Mouse (Mus musculus) CH12.LX (cell line): ENCODE results near the gene Anxa3. TPM values are rescaled to one million over a fixed set of nuclear protein-coding genes. Genes with fewer than 3 reads are reported as not detected.

Experiments used
- DNase-seq: peaks from one replicate; pipeline ENCODE4 v3.0.0-alpha.2; 2013; ENCODE audit errors: extremely low read depth
- H3K27ac ChIP-seq: 2 replicates; pipeline ENCODE4 v1.5.1; 2012; ENCODE audit warnings: low read depth, mild to moderate bottlenecking, control low read depth, moderate library complexity; ENCODE audit not compliant: insufficient read depth
- H3K27me3 ChIP-seq: replicated peaks from 2 replicates; pipeline ENCODE3; 2012; ENCODE audit warnings: inconsistent platforms
- H3K36me3 ChIP-seq, 2 experiments: replicated peaks in 1 of 2; 2 replicates each; pipeline versions ENCODE3 to v1.6.1; 2012; ENCODE audit warnings: inconsistent platforms in 1 of 2, low read length in 1 of 2, mild to moderate bottlenecking in 1 of 2, mixed read lengths in 1 of 2, moderate library complexity in 1 of 2; ENCODE audit not compliant: control insufficient read depth in 1 of 2, insufficient read depth in 1 of 2
- H3K4me1 ChIP-seq, 2 experiments: 2 replicates each; pipeline ENCODE4 v1.6.1; 2012; ENCODE audit warnings: inconsistent platforms in 1 of 2, moderate library complexity in 1 of 2; ENCODE audit not compliant: insufficient read depth in 2 of 2, control insufficient read depth in 1 of 2
- H3K4me2 ChIP-seq: 2 replicates; pipeline ENCODE4 v1.6.1; 2012; ENCODE audit warnings: low read depth, mild to moderate bottlenecking, control low read depth; ENCODE audit not compliant: poor library complexity, insufficient read depth, severe bottlenecking
- H3K4me3 ChIP-seq, 3 experiments: fragments of 150-350 bp in 1 of 3; sonication (generic) in 1 of 3; replicated peaks in 1 of 3; 2 replicates each; pipeline versions ENCODE3 to v1.5.1; 2011 to 2012; ENCODE audit warnings: low read depth in 2 of 3, low read length in 2 of 3, mild to moderate bottlenecking in 2 of 3, moderate library complexity in 2 of 3, control low read depth in 1 of 3, improper control_type of control experiment in 1 of 3, inconsistent platforms in 1 of 3, mixed read lengths in 1 of 3; ENCODE audit not compliant: poor library complexity in 1 of 3
- H3K79me2 ChIP-seq: replicated peaks from 2 replicates; pipeline ENCODE4 v1.6.1; 2012; ENCODE audit warnings: mild to moderate bottlenecking, moderate library complexity; ENCODE audit not compliant: control insufficient read depth, poor library complexity, insufficient read depth, severe bottlenecking; ENCODE audit errors: extremely low read depth
- H3K9ac ChIP-seq: 2 replicates; pipeline ENCODE4 v1.6.1; 2012; ENCODE audit warnings: low read depth, mild to moderate bottlenecking, control low read depth, moderate library complexity; ENCODE audit not compliant: insufficient read depth
- H3K9me3 ChIP-seq: replicated peaks from 2 replicates; pipeline ENCODE3; 2012; ENCODE audit warnings: low read length, inconsistent platforms, mixed read lengths
- CHD1 ChIP-seq: IDR thresholded peaks from 2 replicates; pipeline ENCODE4 v1.6.1; 2012; ENCODE audit warnings: low read depth, low read length, improper control_type of control experiment, inconsistent platforms
- ELF1 ChIP-seq: IDR thresholded peaks from 2 replicates; pipeline ENCODE4 v1.6.1; 2014; ENCODE audit warnings: low read depth, mild to moderate bottlenecking, inconsistent platforms, low read length, improper control_type of control experiment
- GABPA ChIP-seq: IDR thresholded peaks from 2 replicates; pipeline ENCODE4 v1.6.1; 2012; ENCODE audit warnings: low read depth, low read length, improper control_type of control experiment, inconsistent platforms; ENCODE audit not compliant: insufficient replicate concordance
- HCFC1 ChIP-seq: IDR thresholded peaks from 2 replicates; pipeline ENCODE4 v1.6.1; 2012; ENCODE audit warnings: low read depth, mild to moderate bottlenecking, inconsistent platforms, low read length, improper control_type of control experiment
- IRF4 ChIP-seq: IDR thresholded peaks from 2 replicates; pipeline ENCODE4 v1.6.1; 2014; ENCODE audit warnings: low read depth, mild to moderate bottlenecking, inconsistent platforms, low read length, improper control_type of control experiment
- JUN ChIP-seq: IDR thresholded peaks from 2 replicates; pipeline ENCODE4 v1.6.1; 2011; ENCODE audit warnings: low read depth, mild to moderate bottlenecking, low read length, improper control_type of control experiment, moderate library complexity; ENCODE audit not compliant: insufficient read depth
- JUND ChIP-seq: conservative IDR thresholded peaks from 2 replicates; pipeline ENCODE4 v1.6.1; 2011; ENCODE audit warnings: low read depth, low read length, improper control_type of control experiment
- KAT2A ChIP-seq: IDR thresholded peaks from 2 replicates; pipeline ENCODE4 v1.6.1; 2012; ENCODE audit warnings: low read length, improper control_type of control experiment, inconsistent platforms; ENCODE audit not compliant: insufficient replicate concordance
- MAFK ChIP-seq: IDR thresholded peaks from 2 replicates; pipeline ENCODE4 v1.6.1; 2011; ENCODE audit warnings: low read length, improper control_type of control experiment; ENCODE audit not compliant: insufficient replicate concordance
- MAX ChIP-seq: IDR thresholded peaks from 2 replicates; pipeline ENCODE4 v1.6.1; 2011; ENCODE audit warnings: low read length, improper control_type of control experiment
- MXI1 ChIP-seq: IDR thresholded peaks from 2 replicates; pipeline ENCODE4 v1.6.1; 2011; ENCODE audit warnings: mild to moderate bottlenecking, low read depth, low read length, improper control_type of control experiment
- NELFE ChIP-seq: IDR thresholded peaks from 2 replicates; pipeline ENCODE4 v1.6.1; 2011; ENCODE audit warnings: low read depth, low read length, improper control_type of control experiment
- NRF1 ChIP-seq: IDR thresholded peaks from 2 replicates; pipeline ENCODE4 v1.6.1; 2014; ENCODE audit warnings: low read depth, mild to moderate bottlenecking, inconsistent platforms, low read length, improper control_type of control experiment, moderate library complexity
- PAX5 ChIP-seq: IDR thresholded peaks from 2 replicates; pipeline ENCODE4 v1.6.1; 2012; ENCODE audit warnings: low read length, inconsistent platforms, mixed read lengths
- RAD21 ChIP-seq: IDR thresholded peaks from 2 replicates; pipeline ENCODE4 v1.6.1; 2011; ENCODE audit warnings: low read depth, mild to moderate bottlenecking, low read length, improper control_type of control experiment, moderate library complexity
- RCOR1 ChIP-seq: conservative IDR thresholded peaks from 2 replicates; pipeline ENCODE4 v1.6.1; 2012; ENCODE audit warnings: low read depth, mild to moderate bottlenecking, inconsistent platforms, low read length, improper control_type of control experiment
- SIN3A ChIP-seq: IDR thresholded peaks from 2 replicates; pipeline ENCODE4 v1.6.1; 2012; ENCODE audit warnings: low read length, improper control_type of control experiment, inconsistent platforms
- SMC3 ChIP-seq: IDR thresholded peaks from 2 replicates; pipeline ENCODE4 v1.6.1; 2011; ENCODE audit warnings: low read depth, low read length, improper control_type of control experiment
- TBP ChIP-seq: conservative IDR thresholded peaks from 2 replicates; pipeline ENCODE4 v1.6.1; 2011; ENCODE audit warnings: low read depth, low read length, improper control_type of control experiment
- TCF12 ChIP-seq: IDR thresholded peaks from 2 replicates; pipeline ENCODE4 v1.6.1; 2014; ENCODE audit warnings: low read depth, mild to moderate bottlenecking, inconsistent platforms, low read length, improper control_type of control experiment
- UBTF ChIP-seq: IDR thresholded peaks from 2 replicates; pipeline ENCODE4 v1.6.1; 2012; ENCODE audit warnings: low read depth, mild to moderate bottlenecking, inconsistent platforms, low read length, improper control_type of control experiment, moderate library complexity
- ZKSCAN1 ChIP-seq: IDR thresholded peaks from 2 replicates; pipeline ENCODE4 v1.6.1; 2012; ENCODE audit warnings: low read depth, inconsistent platforms, low read length, improper control_type of control experiment, borderline replicate concordance
- ZNF384 ChIP-seq: IDR thresholded peaks from 2 replicates; pipeline ENCODE4 v1.6.1; 2012; ENCODE audit warnings: low read depth, low read length, improper control_type of control experiment, inconsistent platforms
- dilution Hi-C: fragments of 300-500 bp; cut with MboI; formaldehyde crosslinking; loops from 2 replicates; pipeline ENCODE4 v1.14.3; 2020; ENCODE audit warnings: low sequenced_read_pairs; ENCODE audit not compliant: extremely low pct_unique_long_range_greater_than_20kb, extremely low pct_ligation_motif_present
- in situ Hi-C: fragments of 300-500 bp; cut with MboI; formaldehyde crosslinking; loops from 3 replicates; pipeline ENCODE4 v1.14.3; 2019; ENCODE audit warnings: low sequenced_read_pairs, low pct_ligation_motif_present, low pct_unique_long_range_greater_than_20kb, mixed read lengths
- polyA plus RNA-seq: library from polyadenylated mRNA; unstranded; fragments of >175 nt; gene quantifications from 2 replicates; pipeline ENCODE4 v1.2.1, GENCODE M21; 2012; ENCODE audit warnings: low read depth; ENCODE audit not compliant: insufficient read length
- total RNA-seq, 2 experiments: library from RNA; depleted of rRNA; stranded (reverse); fragments of 300-350 nt in 1 of 2; fragments of >200 nt in 1 of 2; gene quantifications; 2 replicates each; pipeline ENCODE4 v1.2.3; 2012 to 2014

The Anxa3 gene
- total and polyA plus RNA-seq, 3 experiments: 1.4 TPM; not detected in 2

DNA sequence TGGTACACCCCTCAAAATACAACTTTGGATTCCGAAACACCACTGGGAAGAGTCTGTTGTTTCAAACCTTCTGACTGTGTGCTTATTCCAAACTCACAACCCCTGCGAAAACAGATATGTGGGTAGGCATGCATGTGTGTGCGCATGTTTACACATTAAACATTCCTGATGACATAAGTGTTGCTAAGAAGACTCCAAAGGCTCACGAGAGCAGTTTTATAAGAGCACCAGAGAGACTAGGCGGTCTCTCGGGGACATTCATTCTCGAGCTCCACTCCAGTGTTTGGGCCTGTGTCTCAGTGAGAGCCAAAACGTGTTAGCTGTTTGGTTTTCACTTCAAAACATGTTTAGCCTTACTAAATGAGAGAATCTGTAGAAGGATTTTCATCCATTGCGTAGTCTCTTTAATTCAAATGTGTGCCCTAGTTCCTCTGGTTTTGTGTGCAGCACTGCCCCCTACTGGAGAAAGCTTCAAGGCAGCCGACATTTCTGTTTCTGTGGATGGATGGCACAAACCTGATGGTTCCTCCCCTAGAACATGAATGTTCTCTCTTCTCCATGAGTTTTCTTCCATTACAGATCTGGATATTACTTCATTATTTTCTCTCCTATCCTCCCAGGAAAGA, 24.2 kb upstream of the Anxa3 start (continued):
- no peak for TF ChIP-seq TCF12
- no peak for TF ChIP-seq GABPA
- TF ChIP-seq SIN3A: no peak
- TF ChIP-seq KAT2A: no peak
- no peak for TF ChIP-seq CHD1
- no peak for TF ChIP-seq MAFK
- TF ChIP-seq JUN: no peak
- TF ChIP-seq ZNF384: no peak
- peak; percentile 91 for TF ChIP-seq RAD21

DNA sequence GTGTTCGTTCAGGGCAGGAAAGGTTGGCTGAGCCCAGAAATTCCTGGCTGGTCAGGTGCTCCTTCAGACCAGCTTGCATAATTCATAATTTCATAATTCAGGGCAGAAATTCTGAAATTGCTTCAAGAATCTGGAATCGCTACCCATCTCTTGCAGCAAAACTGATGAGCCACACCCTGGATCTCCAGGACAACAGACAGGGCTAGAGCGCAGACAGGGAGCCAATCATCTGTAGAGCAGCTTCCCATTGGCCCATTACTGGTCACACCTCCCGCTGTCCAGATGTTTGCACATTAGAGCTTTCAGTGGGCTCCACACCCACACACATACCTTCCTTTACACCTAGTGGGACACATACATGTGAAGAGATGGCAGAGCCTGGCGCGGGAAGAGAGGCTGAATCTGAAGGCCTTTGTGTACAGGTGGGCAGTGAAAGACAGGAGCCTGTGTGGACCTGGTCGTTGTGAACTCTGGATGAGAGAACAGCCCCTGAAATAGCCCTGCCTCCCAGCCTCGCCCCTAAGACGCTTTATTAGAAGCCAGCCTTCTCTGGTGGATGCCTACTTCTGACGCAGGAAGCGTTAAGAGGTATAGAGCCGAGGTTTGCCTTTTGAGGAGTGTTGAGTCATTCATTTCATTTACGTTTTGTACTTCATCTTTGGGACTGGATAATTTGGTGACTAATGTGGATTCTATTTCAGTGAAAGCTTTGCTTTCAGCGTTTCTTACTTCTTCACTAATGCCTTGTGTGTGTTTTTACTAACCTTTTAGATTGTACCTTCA, 9.4 kb upstream of the Anxa3 start:
- Histone ChIP-seq H3K9me3 (no peaks in the 10 kb centered on the region), H3K36me3 (peaks cover 0 to 14% of the 10 kb centered on the region in 2 experiments), H3K79me2 (no peaks in the 10 kb centered on the region), H3K4me3 (no peak overlapping the region), H3K4me1 (0 out of 4 replicates have a peak, but pooled peaks cover 0 to 2% of the 10 kb centered on the region in 2 experiments), H3K4me2 (no peak overlapping the region), H3K9ac (no peak overlapping the region), H3K27ac (no peak overlapping the region), H3K27me3 (no peaks in the 10 kb centered on the region)
- in situ Hi-C loops (no loop called here), dilution Hi-C loops (no loop called here)
- no peak for DNase-seq
- TF ChIP-seq GABPA (no peak), TCF12 (no peak), MXI1 (no peak), HCFC1 (no peak), SIN3A (no peak), NELFE (no peak), ZNF384 (no peak)

DNA sequence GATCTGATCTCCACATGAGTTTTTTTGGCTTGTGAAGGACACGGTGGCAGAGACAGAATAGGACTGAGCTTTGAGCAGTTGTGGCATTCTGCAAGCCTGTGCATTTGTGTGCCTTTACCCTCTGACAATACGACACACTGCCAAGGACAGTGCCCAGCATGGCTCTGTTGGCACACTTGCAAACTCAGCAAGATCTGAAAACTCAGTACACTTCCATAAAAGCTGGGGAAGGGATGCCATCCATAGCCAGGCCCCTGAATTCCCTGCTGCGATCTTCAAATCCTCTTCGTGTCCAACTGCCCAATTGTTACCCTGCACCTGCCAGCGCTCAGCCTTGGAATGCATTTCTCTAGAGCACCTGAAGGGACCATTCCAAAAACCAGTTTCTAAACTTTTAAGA, 8.0 kb upstream of the Anxa3 start:
- in situ Hi-C loops (no loop called here), dilution Hi-C loops (no loop called here)
- no peak overlapping the region for H3K4me2 ChIP-seq
- peaks cover 0 to 10% of the 10 kb centered on the region in 2 experiments for H3K36me3 ChIP-seq
- 0 out of 4 replicates have a peak, but pooled peaks cover 0 to 2% of the 10 kb centered on the region in 2 experiments for H3K4me1 ChIP-seq
- TF ChIP-seq MAX (no peak), JUND (no peak), GABPA (no peak), HCFC1 (no peak), ELF1 (no peak), SIN3A (no peak), TBP (no peak), TCF12 (no peak), PAX5 (no peak), ZKSCAN1 (no peak), RCOR1 (no peak), NELFE (no peak), NRF1 (no peak), SMC3 (no peak), IRF4 (no peak), UBTF (no peak)
- no peaks in the 10 kb centered on the region for H3K9me3 ChIP-seq
- H3K27ac ChIP-seq: no peak overlapping the region
- H3K79me2 ChIP-seq: no peaks in the 10 kb centered on the region
- no peak overlapping the region for H3K9ac ChIP-seq
- H3K4me3 ChIP-seq: no peak overlapping the region
- H3K27me3 ChIP-seq: no peaks in the 10 kb centered on the region
- DNase-seq: no peak
